Mouse (Mus musculus) heart, adult 18-20 months (tissue): ENCODE results near the gene Gm13030. TPM values are rescaled to one million over a fixed set of nuclear protein-coding genes. Genes with fewer than 3 reads are reported as not detected.
"Not testable (repeated sequence)": the region's sequence is repeated elsewhere in the genome, so short reads cannot be mapped to it uniquely, and the experiment has no call there.

Experiments used
- DNase-seq, 2 experiments: peaks; one replicate each; pipeline ENCODE4 v3.0.0; 2021 to 2022; ENCODE audit warnings: mixed read lengths in 1 of 2
- long read RNA-seq, 2 experiments: library from polyadenylated mRNA; stranded (forward); transcript quantifications; one replicate each; pipeline ENCODE4 v2.0.0; 2021
- total RNA-seq, 2 experiments: library from RNA; stranded (reverse); gene quantifications; 2 replicates each; pipeline ENCODE4 v1.2.3; 2021

Gm13030 gene
- total RNA-seq = not detected
- long read RNA-seq, experiment 1 = 0 reads
- long read RNA-seq, experiment 2 = 0 reads

GRCm38 (mm10) chr4:138873864-138874263, at the start of gene Gm13030:
TSS of gene Gm13030 (minus strand) at chr4:138873964.
- no peak for DNase-seq

- DNase-seq = peak; percentile 94 to 99
Observed at GRCm38 (mm10) chr4:138922131-138922459, 48.3 kb upstream of the Gm13030 start.

DNA sequence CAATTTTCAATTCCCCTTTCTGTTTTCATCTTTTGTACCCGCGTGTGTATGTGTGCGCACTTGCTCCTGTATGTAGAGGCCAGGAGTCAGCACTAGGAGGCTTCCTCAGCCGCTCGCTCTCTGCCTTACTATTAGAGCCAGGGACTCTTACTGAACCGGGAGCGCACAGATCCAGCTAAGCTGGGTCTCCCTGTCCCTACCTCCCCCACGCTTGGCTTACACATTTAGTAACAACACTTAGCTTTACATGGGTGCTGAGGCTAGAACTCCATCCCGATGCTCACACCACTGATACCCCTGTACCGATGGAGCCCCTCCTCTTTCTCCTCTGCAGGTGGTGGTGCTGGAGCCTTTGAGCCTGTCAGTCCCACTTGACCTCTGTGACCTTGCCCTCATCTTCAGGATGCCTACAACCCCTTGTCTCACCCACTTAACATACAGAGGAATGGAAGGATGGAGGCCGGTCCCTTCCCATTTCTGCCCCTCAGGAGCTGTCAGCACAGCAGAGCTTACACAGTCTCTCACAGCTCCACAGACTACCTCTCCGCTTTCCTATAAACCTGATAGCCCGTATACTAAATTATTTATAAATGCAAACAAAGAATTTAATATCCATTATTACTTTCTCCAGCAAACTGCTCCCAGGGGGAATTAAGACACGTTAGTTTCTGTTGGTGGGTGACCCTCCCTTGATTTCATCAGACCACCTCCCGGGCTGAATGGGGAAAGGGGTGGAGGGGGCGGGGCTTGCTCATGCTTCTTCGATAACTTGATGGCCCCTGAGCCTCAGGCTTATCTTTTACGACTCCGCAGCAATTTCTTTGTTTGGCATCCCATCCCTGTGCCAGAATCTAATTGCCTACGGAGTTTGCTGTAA, 47.7 kb upstream of the Gm13030 start:
- DNase-seq = no peak

DNA sequence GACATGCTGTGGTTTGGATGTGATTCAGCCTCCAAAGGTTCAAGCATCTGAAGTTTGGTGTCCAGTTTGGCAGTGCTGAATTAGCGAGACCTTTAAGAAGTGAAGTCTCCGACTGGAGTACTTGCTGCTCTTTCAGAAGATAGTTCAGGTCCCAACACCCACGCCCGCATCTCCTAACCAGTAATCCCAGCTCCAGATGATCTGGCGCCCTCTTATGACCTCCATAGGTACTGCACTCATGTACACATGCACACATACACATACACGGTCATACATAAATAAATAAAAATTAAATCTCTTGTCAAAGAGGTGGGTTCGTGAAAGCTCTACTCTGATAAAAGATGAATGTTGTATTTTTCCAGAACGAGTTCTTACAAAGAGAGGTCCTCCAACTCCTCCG, 43.5 kb upstream of the Gm13030 start:
- no peak for DNase-seq

GRCm38 (mm10) chr4:138913797-138914196, 40.0 kb upstream of the Gm13030 start, which contains the start of gene Otud3:
TSS of gene Otud3 (minus strand) at chr4:138913945.
- peak; percentile 96 to 98 for DNase-seq

DNA sequence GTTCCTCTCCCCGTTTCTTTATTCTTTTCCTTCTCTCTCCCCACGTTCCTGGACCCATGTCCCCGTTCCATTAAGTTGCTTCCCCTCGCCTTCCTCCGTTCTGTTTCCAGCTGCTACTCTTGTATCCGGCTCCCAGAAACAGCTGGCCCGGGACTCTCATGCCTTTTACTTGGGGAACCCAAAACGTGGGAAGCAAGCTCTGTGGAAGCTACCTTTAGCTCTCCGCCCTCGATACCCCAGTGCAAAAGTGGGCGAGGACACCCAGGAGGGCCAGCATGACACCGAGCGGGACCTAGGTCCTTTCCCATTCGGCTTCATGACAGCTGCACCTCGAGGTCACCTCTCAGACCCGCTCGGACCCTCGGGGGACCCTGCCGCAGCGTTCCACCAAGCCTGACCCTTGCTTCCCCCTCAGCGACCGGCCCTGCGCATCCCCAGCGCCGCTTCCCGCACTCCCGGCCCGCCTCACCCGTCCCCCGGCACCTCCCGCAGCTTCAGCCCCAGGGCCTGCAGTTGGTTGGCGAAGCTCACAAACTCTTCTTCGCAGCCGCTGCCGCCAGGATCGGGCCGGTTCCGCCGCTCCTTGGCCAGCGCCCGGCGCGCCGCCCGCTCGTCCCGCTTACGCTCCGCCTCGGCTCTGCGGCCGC, 39.5 kb upstream of the Gm13030 start:
- DNase-seq = no peak

- no peak for DNase-seq
Observed at GRCm38 (mm10) chr4:138905624-138906337, 32.0 kb upstream of the Gm13030 start.

DNA sequence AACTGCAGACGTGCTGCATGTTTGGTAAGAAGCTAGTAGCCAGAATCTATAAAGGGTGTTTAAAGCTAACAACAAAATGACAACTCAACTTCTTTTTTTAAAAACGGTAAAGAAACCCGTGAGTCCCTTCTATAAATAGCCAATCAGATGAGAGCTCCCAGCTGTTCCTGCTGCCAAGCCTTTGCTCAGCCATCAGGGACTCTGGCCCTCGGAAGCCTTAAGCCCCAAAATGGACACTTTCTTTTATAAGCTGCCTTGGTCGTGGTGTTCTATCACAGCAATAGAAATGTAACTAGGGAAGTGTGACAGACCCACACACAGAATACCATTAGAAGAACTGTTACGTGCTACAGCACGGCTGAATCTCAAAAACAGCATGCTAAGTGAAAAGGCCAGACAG, 25.6 kb upstream of the Gm13030 start:
- DNase-seq = no peak

DNA sequence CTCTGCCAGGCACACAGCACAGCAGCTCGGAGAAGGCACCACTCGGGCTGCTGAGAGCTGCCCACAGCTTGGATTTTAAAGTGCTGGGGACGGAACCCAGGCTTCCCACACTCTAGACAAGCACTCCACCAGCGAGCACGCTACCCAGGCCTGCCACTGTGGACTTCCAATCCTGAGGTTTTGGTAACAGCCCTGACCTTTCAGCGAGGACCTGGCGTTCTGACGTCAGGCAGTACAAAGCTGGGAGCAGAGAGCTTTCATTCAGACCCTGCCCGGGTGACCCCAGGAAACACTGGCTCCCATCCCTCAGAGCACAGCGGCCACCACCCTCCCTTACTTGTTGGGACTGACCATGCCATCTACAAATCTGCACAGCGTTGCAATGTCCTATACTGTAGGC, 20.0 kb upstream of the Gm13030 start:
- not testable (repeated sequence) for DNase-seq

GRCm38 (mm10) chr4:138892655-138893054, 18.9 kb upstream of the Gm13030 start:
- DNase-seq = no peak

- peak; percentile 21 to 50 for DNase-seq
Observed at GRCm38 (mm10) chr4:138889635-138890034, 15.9 kb upstream of the Gm13030 start.

GRCm38 (mm10) chr4:138889165-138889564, 15.4 kb upstream of the Gm13030 start:
- DNase-seq = no peak

GRCm38 (mm10) chr4:138884261-138884660, 10.5 kb upstream of the Gm13030 start:
- peak; percentile 76 to 96 for DNase-seq

GRCm38 (mm10) chr4:138882179-138882578, 8.4 kb upstream of the Gm13030 start:
- DNase-seq = no peak

DNA sequence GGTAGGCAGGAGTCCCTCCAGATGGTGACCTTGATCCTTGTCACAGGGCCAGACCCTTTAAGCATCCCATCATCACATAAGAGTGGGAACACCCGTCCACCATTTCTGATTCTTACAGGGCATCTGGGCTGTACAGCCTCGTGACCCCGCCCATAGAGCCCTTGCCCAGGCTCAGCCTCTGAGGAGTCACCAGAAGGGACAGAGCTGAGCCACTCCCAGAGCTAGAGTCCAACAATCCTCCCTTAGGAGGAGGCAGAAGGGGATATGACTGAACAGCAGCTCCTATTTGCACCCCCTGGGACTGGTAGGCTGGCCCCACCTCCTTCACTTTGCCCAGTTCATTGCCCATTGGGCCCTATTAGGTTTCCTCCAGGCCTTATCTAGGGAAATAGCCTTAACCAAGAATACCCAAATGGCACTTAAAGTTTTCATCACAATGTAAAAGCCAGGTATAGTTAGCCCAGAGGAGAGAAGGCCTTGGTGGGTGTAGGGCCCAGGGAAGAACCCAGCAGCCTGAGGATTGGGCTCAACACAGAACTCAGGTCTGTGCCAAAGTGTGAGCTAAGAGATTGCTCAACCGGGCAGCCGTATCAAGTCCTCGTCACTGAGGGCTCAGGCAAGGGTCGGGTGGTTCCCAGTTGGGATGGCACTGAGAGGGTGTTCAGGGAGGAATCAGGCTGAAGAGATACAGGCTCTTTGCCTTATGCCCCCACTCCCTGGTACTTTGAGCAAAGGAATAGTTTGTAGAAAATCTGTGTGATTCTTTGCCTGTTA, 7.2 kb upstream of the Gm13030 start:
- DNase-seq = peak; percentile 53 to 61

DNA sequence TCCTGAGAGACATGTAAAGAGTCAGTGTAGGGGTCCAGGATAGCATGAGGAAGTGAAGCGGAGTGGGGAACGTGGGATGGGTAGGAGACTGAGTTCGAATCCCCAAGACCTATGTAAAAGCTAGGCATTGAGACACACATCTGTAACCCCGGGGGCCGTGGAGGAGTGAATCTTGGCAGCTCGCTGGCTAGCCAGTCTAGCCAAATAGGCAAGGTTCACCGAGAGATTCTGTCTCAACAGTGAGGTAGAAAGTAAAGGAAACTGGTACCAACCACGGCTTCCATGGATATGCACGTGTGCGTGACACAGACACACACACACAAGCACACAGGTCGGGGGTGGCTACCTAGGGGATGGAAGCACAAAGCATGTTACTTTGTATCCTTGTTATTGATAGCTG, 6.0 kb upstream of the Gm13030 start:
- peak in 1 of 2 experiments; percentile 16 for DNase-seq

DNA sequence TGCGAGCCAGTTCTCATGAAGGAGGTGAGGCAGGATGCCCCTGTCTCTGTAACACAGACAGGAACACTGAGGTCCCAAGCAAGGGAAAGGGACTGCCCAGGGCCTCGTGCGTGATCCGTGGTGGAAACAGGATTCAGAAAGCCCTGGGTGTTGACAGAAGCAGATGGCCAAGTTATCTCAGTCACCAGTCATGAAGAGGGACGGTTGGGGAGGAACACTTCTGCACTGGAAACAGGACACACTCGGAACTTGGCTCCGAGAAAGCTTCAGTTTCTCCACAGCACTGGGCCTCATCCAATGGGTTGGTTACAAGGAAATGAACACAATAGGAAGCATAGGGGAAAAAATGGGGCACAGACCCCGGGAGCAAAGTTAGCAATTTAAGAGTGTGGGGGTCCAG, 5.0 kb upstream of the Gm13030 start:
- DNase-seq = peak; percentile 62 to 70

DNA sequence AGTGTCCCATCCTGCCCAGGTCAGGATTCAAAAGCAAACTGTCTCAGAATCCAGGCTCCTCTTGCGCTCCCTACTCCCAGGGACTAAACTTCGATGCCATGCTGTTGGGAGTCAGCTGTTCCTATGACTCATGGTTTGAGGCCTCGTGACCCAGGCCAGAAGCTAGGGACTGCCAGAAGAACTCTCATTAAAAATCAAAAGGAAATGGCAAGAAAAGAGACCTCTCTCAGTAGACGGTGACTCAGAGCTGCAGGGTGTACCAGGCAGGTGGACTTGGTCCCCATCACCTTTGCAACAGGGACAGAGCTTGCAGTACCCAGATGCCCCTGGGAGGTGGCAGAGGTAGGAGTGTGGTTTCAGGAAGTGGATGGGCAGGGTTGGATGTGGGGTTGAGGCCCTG, 4.0 kb upstream of the Gm13030 start, which contains the start of gene Pla2g2e:
Gene Pla2g2e, plus strand, starts transcription at position 212 of the 400 bp plus-strand sequence.
- DNase-seq = peak in 1 of 2 experiments; percentile 48

- no peak for DNase-seq
Observed at GRCm38 (mm10) chr4:138875986-138876385, 2.2 kb upstream of the Gm13030 start.

DNA sequence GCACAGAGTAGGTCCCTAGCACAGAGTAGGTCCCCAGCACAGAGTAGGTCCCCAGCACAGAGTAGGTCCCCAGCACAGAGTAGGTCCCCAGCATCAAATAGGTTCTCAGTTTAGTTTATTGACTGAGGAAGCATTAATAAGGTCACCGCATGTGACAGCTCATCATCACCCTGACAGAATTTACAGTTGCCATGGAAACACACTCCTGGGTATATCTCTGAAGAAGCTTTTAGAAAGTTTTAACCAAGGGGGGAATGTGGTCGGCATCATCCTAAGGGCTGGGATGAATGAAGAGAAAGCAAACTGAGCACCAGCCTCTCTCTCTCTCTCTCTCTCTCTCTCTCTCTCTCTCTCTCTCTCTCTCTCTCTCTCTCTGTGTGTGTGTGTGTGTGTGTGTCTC, 1.5 kb upstream of the Gm13030 start:
- DNase-seq = not testable (repeated sequence)

- no peak for DNase-seq
Observed at GRCm38 (mm10) chr4:138868666-138869065, 5.1 kb downstream of the Gm13030 start.

GRCm38 (mm10) chr4:138866413-138866812, 7.4 kb downstream of the Gm13030 start:
- peak; percentile 76 to 91 for DNase-seq
